Mouse (Mus musculus): ENCODE measurements around the gene Inava. TPM values are rescaled to one million over a fixed set of nuclear protein-coding genes. Genes with fewer than 3 reads are reported as not detected.

Gene Inava
- total RNA-seq, 2 experiments from 2014 or later: not detected

GRCm38 (mm10) chr1:136232285-136232926 is 1.7 kb downstream of the Inava start:
- intact Hi-C loops (cut with DNase I): no loop called here

GRCm38 (mm10) chr1:136231596-136231995 is 2.5 kb downstream of the Inava start:
- no peak for DNase-seq
- intact Hi-C loops (cut with DNase I): no loop called here

More at GRCm38 (mm10) chr1:136232285-136232926, 1.7 kb downstream of the Inava start:
- no peak for DNase-seq

- intact Hi-C loops (cut with DNase I): no loop called here
These were observed 3.9 kb downstream of the Inava start for GRCm38 (mm10) chr1:136230201-136230600.

GRCm38 (mm10) chr1:136229040-136229373 is 5.1 kb downstream of the Inava start:
- intact Hi-C loops (cut with DNase I): no loop called here
- DNase-seq: no peak

More at GRCm38 (mm10) chr1:136230201-136230600, 3.9 kb downstream of the Inava start:
- no peak for DNase-seq

GRCm38 (mm10) chr1:136228328-136229039 is 5.6 kb downstream of the Inava start:
- no peak for DNase-seq
- intact Hi-C loops (cut with DNase I): no loop called here

GRCm38 (mm10) chr1:136227870-136228269 is 6.2 kb downstream of the Inava start:
- intact Hi-C loops (cut with DNase I): no loop called here
- DNase-seq: no peak

GRCm38 (mm10) chr1:136226626-136227025 is 7.4 kb downstream of the Inava start:
- DNase-seq: no peak
- intact Hi-C loops (cut with DNase I): no loop called here

- DNase-seq: no peak
- intact Hi-C loops (cut with DNase I): no loop called here
These were observed 8.2 kb downstream of the Inava start for GRCm38 (mm10) chr1:136225846-136226245.

- DNase-seq: no peak
- intact Hi-C loops (cut with DNase I): no loop called here
These were observed 10.2 kb downstream of the Inava start for GRCm38 (mm10) chr1:136223758-136224342.

- no peak for DNase-seq
- intact Hi-C loops (cut with DNase I): no loop called here
These were observed 11.7 kb downstream of the Inava start for GRCm38 (mm10) chr1:136222386-136222785.

GRCm38 (mm10) chr1:136220037-136220871 is 13.8 kb downstream of the Inava start:
- intact Hi-C loops (cut with DNase I): no loop called here
- no peak for DNase-seq

- DNase-seq: no peak
- intact Hi-C loops (cut with DNase I): loop anchor here (2.0 kb wide), 1 partner anchor 44 kb away; no protein-coding TSS in a partner anchor
These were observed 19.8 kb downstream of the Inava start for GRCm38 (mm10) chr1:136214304-136214703.

- intact Hi-C loops (cut with DNase I): no loop called here
- DNase-seq: no peak
These were observed 21.3 kb downstream of the Inava start, which contains the start of gene Mroh3 for GRCm38 (mm10) chr1:136212803-136213202. TSS of gene Mroh3 (minus strand) at chr1:136212828.

GRCm38 (mm10) chr1:136190033-136190432 is 44.0 kb downstream of the Inava start:
- intact Hi-C loops (cut with DNase I): no loop called here
- no peak for DNase-seq

GRCm38 (mm10) chr1:136179511-136180001 is 54.5 kb downstream of the Inava start:
- DNase-seq: no peak
- intact Hi-C loops (cut with DNase I): loop anchor here (10.0 kb wide), 1 partner anchor 225 kb away; no protein-coding TSS in a partner anchor

- no peak for DNase-seq
- intact Hi-C loops (cut with DNase I): loop anchor here (10.0 kb wide), 1 partner anchor 224 kb away; no protein-coding TSS in a partner anchor
These were observed 55.3 kb downstream of the Inava start for GRCm38 (mm10) chr1:136178741-136179140.

GRCm38 (mm10) chr1:136177085-136177484 is 57.0 kb downstream of the Inava start:
- no peak for DNase-seq
- intact Hi-C loops (cut with DNase I): loop anchor here (2.0 to 10.0 kb wide), 2 partner anchors 132 to 222 kb away; no protein-coding TSS in a partner anchor

GRCm38 (mm10) chr1:136175183-136175582 is 58.9 kb downstream of the Inava start:
- intact Hi-C loops (cut with DNase I): loop anchor here (1.0 to 10.0 kb wide), 2 partner anchors 59 to 220 kb away; no protein-coding TSS in a partner anchor
- DNase-seq: no peak

GRCm38 (mm10) chr1:136174101-136174606 is 59.9 kb downstream of the Inava start:
- DNase-seq: no peak
- intact Hi-C loops (cut with DNase I): loop anchor here (10.0 kb wide), 1 partner anchor 219 kb away; no protein-coding TSS in a partner anchor

GRCm38 (mm10) chr1:136172696-136173095 is 61.4 kb downstream of the Inava start:
- DNase-seq: no peak
- intact Hi-C loops (cut with DNase I): loop anchor here (10.0 kb wide), 1 partner anchor 218 kb away; no protein-coding TSS in a partner anchor
